Mouse (Mus musculus): ENCODE results near the gene Dtnb. TPM values are rescaled to one million over a fixed set of nuclear protein-coding genes. Genes with fewer than 3 reads are reported as not detected.

Dtnb gene
- polyA plus RNA-seq (2012; rRNA removed) = 41.2 and 43.2 TPM in 2 replicates

DNA sequence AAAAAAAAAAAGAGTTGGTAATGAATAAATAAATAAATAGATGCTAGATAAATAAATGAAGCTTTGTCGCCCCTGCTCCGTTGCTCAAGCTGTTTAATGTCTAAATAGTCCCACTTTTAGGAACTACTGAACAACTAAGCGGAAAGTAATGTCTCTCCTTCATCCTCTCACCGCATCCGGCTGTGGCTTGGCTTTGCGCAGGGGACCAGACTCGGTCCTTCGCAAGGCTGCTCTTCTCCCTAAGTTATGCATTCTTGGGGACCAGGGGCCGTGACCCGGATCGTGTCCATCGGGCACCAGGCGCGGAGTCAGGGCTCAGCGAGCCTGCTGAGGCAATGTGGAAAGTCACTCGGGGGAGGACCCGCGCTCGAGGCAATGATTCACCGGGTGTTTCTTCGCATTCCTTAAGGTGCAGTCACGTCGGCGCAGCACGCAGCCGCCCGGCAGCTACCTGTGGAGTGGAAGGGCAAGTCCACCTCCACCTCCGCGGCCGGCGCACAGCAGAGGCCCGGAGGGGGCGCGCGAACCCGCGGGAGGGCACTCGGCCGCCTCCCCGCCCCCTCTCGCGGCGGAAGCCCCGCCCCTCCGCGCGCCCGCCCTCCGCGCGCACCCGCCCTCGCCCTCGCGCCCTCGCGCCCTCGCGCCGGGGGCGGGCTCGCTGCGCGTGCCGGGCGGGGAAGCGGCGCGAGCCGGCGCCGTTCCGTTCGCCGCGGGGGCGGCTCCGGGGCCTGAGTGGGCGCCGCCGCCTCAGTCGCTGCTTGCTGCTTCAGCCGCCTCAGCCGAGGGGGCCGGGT lies at the start of gene Dtnb:
Gene Dtnb, plus strand, starts transcription at position 595 of the 794 bp plus-strand sequence.

GRCm38 (mm10) chr12:3805852-3806251 lies 233.7 kb downstream of the Dtnb start, which contains the start of gene Dnmt3a:
TSS of gene Dnmt3a (plus strand) at chr12:3806007.

Other genes starting within 250 kb of the Dtnb start
- 31.6 and 33.3 TPM in 2 replicates for gene Kif3c, start 207.2 kb upstream of the Dtnb start, polyA plus RNA-seq (2012; rRNA removed)
- gene Asxl2, start 145.5 kb upstream of the Dtnb start, polyA plus RNA-seq (2012; rRNA removed) = 12.1 and 16.4 TPM in 2 replicates
- gene Dnmt3a, start 233.6 kb downstream of the Dtnb start, polyA plus RNA-seq (2012; rRNA removed) = 69.7 and 76.0 TPM in 2 replicates

Measured in central nervous system, embryonic 11.5 days (tissue).